Mouse (Mus musculus) spleen, postnatal 14 days (tissue): Measurements from ENCODE around the gene Kif22.

Experiments used
- DNase-seq, 2 experiments: peaks; one replicate each; pipeline ENCODE4 v3.0.0; 2021 to 2022; ENCODE audit warnings: low spot score in 2 of 2

The Kif22 gene

DNA sequence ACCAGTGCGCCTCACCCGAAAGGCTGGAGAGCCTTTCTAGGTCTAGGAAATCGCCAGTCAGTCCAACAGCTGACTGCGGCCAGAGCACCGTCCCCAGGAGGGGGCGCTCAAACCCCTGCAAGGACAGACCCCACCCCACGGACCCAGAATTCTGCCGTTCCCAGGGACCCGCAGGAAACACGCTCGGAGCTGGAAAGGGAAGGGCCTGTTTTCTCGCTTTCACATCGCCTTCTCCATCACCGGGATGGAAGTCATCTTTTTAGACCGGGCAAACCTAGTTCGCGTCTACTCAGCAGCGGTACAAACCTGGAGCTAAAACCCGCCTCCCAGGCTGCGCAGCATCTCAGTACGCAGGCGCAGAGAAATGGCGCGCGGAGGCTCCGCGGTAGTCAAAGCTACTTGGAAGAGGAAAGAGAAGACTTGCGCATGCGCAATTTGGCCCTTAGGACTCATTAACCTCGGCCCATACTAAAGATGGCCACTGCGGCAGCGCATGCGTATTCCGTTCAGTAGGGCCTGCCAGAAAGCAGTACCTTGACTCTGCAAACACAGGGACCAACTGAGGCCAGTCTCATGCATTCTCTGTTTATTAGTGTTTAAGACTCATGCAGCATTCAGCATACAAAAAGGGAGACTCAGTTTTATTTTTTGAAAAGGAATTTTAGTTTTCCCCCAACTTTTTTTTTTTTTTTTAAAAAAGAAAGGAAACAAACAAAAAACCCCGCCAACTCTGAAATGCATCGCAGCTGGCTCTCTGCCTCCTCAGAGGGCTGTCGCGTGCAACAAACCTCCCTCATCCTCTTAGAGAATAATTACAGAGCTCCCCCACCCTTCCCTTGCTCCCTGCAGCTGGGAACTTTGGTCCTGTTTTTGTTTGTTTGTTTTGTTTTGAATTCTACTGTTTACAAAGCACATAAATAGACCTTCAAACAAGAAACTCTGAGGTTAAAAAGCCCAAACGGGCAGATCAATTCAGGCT lies 25.0 kb downstream of the Kif22 start, which contains the start of gene Pagr1a:
Pagr1a (minus strand) TSS at position 382 of the 979 bp plus-strand sequence.
- DNase-seq: peak; percentile 95 to 96

DNA sequence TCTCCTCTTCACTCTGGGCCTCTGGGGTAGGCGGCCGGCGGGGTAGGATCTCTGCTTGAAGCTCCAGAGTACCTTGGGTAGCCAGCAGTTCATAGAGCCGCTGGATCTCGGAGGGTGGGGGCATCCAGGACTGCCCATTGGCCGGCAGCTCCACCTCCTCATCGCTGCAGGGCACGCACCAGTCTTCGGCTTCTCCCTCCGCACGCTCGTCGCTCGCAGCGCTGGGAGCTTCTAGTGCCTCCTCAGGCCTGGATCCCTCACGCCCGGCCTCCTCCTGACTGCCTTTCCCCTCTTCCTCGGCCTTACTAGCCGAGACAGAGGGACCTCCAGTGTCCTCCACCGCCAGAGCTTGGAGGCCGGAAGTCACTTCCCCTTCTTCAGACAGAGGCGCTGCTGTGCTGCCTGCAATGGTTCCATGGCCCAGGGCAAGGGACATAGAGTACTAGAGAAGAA lies 25.8 kb downstream of the Kif22 start:
- no peak for DNase-seq

DNA sequence TGATC lies 26.0 kb downstream of the Kif22 start, which contains the start of gene Pagr1b:
Pagr1b (minus strand) TSS at position 4 of the 5 bp plus-strand sequence.
- DNase-seq: no peak

DNA sequence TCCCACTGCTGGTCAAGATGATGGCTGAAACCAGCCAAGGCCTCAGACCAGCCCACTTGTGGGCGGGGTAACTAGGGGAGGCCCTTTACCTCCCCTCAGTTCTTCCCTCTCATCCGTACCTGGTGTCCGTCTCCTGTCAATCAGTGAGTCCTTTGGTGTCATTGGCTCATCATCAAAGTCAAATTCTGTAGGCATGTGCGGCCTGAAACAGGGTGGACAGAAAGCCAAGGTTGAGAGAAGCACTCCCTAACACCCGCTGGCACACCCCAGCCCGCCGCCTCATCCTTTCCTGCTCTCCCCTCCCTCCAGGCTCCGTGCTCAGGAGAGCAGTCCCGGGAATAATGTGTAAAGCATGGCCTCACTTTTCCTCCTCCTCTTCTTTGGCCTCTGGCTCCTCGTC lies 26.2 kb downstream of the Kif22 start:
- no peak for DNase-seq

DNA sequence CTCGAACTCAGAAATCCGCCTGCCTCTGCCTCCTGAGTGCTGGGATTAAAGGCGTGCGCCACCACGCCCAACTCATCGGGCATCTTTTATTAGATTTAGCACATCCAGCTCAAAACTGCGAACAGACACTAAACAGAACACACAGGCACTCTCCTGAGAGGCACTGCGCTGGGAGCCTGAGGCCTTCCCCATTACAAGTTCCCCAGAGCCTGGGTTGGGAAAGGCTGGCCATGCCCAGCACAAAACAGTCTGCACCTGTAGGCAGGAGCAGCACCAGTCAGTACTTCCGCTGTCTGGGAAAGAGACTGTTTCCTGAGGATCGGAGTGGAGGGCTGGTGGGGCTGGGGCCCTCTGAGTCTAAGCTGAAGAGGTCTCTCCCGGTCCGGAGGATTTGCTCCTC lies 27.3 kb downstream of the Kif22 start:
- DNase-seq: no peak

DNA sequence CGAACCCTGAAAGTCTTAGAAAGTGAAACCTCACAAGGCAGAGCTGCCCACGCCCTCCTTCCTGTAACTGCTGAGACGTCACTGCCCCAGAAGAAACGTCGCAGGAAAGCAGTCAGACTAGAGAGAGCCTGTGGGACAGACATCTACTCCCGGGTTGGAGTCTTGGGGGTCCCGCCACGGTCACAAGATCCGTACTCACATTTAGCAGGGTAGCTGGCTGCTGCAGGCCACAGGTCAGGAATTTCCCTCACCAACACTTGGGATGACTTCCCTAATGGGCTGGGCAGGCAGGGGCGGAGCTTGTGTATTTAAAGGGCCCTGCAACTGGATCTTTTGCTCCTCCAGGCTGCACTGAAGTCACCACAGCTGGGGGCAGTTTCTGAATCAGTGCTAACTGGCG lies 28.0 kb downstream of the Kif22 start, which contains the start of gene Mvp:
Mvp (minus strand) TSS at position 302 of the 400 bp plus-strand sequence.
- DNase-seq: peak in 1 of 2 experiments; percentile 48

DNA sequence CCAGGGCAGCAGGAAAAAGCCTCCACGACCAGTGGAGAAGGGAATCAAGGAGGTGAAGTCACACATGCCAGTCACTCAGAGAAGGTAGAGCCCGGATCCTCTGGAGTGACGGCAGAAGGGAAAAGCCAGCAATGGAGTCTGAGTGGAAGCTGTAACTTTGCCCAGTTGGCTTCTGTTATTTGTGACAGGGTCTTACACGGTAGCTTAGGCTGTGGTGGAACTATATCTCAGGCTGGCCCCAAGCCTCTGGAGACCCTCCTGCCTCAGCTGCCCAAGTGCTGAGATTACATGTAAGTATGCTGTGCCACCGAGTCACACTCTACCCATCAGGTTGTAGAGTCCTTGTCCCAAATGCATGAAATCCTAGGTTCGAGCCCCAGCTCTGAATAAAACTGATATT lies 28.9 kb downstream of the Kif22 start:
- DNase-seq: no peak

DNA sequence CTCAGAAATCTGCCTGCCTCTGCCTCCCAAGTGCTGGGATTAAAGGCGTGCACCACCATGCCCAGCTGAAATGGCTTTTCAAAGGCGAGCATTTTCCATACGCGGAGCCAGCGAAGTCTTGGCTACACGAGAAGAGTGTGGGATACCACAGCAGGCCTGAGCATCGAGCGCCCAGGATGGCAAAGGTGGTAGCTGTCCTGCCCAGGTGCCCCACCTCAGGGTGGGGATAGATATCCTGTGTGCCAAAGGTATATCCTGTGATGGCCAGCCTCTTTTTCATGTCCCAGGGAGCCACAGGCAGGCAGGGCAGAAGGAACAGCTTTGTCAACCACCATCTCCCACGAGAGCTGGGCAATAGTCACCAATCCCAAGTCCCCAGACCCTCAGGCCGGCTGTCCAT lies 29.4 kb downstream of the Kif22 start:
- no peak for DNase-seq

DNA sequence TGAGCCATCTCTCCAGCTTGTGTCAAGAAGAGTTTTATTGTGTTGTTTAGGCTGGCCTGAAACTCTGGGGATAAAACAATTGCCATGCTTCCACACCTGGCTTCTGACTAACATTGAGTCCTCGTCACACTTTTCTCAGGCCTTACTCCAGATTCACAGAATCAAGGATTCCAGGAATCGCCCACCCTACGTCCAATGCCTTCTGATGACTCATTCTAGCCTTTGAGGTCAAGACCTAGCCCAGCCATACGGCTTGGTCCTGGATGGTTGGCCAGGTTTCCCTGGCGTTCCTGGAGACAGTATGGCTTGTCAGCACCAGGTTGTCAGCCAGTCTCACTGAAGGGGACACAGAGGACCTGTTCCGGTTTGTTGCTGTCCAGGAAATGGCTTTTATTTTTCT lies 29.9 kb downstream of the Kif22 start:
- no peak for DNase-seq

DNA sequence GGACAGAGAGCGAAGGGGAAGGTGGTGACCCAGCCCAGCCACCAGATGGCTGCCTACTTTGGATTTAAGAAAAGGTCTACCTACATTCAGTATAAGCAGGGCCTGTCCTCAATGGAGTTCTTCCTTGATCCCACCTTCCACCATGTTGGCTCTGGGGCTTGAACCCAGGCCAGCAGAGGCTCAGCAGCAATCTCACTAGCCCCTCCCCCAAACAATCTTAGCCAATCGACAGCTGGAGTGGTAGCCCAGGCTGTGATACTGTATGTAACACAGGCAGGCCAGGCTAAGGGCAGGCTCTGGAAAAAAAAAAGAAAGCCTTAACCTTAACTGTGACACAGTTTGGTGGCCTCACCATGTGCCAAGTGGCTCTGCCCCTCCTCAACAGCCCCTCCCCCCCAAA lies 30.6 kb downstream of the Kif22 start:
- DNase-seq: no peak

DNA sequence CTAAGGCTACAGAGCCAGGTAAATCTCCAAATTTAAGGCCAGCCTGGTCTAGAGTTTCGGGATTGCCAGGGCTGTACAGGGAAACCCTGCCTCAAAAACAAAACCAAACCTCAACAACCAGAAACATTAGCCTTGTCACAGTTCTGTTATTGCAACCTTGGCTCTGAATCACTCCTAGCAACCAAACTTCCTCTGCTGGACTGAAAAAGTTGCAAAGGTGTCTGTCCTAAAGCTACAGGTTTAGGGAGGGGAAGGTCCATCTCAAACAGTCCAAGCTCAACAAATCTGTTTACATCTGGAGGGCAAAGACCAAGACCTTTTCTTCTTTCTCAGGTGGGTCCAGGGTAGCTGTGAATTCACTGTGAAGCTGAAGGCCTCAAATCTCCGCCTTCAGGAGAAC lies 31.2 kb downstream of the Kif22 start:
- no peak for DNase-seq

DNA sequence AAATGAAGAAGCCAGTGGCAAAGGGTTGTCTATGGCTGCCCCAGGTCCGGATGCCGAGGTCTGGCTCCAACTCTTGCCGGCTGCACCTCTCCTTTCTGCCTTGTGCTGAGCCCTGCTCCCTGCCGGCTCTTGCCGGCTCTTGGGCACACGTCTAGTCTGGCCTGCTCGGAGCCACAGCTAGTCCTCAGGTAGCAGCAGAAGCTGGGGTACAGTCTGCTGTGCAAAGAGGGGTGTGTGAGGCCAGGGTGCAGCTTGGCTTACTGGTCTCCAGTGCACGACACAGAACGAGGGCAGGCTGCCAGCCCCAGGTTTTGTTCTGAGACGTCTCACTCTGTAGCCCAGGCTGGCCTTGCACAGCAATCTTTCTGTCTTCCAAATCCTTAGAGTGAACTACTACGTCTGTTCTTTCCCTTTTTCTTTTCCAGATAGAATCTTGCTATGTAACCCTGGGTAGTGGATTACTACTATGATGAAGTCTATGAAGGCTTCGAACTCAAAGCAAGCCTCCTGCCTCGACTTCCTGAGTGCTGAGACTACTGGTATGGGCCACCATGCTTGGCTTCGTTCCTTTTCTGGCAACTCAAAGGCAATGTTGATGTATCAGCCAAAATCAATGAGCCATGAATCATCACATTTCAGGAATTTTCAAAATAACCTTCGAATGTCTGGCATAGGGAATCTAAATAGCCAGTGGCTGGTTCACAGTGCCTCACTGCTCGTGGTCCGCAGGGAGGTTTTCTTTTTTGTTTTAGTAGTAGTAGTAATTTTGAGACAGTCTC lies 32.8 kb downstream of the Kif22 start:
- no peak for DNase-seq

DNA sequence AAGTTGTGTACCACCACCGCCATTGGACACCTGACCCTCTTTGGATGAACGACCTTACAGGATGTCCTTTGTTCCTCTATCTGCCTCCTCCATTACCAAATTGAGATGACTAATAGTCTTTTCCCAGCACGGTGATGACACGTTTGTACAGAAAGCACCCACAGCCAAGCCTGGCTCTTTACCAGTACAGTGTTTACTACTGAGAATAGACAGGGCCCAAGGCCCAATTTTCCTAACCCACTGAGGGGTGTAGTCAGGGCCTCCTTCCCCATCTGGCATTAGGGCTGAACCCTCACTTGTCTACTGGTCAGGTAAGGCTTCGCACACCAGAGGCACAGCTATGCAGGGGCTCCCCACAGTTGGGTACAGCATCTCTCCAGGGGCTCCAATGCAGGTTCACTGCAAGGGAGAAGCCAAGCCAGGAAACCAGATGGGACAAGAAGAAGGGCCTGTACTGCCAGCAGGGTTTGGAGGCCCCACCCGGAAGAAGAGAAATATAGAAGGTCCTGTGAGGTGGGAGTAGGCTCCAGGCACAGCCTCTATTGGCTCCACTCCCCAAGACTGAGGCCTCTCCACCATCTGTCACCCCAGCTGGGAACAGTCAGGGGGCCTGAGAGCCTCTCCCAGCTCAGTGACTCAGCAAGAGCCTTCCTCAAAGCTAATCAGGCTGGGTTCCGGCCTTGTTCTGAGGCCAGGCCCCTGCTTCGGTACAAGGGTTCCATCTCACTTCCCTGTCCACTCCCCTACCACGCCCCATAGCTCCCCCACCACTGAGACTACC lies 33.8 kb downstream of the Kif22 start:
- DNase-seq: peak in 1 of 2 experiments; percentile 41

DNA sequence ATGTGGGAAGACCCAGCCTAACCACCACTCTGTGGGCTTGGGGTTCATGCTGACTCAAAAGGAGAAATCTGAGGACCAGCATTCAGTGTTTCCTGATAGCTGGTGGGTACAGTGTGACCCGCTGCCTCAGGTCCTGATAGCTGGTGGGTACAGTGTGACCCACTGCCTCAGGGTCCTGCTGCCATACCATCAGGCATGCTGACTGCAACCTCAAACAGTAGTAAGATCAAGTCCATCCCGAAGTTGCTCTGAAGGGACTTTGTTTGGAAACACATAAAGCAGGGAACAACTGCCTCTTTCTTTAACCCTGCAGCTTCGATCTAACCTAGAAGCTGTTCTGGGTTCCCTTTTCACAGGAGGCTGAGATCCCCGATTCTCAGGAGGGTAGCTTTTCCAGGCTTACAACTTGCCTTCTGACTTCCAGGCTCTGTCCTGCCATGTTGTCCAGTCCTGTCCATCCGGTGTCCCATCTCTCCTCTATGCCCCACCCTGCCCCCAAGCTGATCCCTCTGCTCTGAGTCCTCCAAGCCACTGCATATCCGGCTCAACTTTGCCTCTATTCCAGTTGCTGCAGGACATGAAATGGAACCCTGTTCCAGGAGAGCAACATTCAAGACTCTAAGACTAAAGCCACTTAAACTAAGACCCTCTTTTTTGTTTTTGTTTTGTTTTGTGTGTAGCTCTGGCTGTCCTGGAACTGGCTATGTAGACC lies 34.8 kb downstream of the Kif22 start:
- DNase-seq: no peak

DNA sequence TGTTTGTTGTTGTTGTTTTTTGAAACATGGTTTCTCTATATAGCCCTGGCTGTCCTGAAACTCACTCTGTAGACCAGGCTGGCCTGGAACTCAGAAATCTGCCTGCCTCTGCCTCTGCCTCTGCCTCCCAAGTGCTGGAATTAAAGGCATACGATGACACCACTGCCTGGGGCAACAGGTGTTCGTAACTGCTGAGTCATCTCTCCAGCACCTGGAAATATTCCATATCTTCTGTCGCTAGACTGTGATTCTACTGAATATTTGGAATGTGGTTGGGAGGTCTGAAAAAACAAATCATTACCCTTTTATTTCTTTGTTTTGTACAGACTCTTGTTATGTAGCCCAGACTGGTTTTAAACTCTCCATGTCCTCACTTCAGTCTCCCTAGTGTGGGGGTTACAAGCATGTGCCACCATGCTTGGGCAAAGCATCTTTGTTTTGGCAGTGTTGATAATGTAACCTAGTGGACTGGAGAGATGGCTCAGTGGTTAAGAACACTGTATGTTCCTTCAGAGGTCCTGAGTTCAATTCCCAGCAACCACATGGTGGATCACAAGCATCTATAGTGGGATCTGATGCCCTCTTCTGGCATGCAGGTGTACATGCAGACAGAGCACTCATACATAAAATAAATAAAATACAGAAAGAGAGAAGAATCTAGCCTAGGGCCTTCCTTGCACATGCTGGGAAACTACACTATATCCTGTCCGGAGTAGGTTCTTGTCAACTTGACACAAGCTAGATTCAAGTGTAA lies 38.0 kb downstream of the Kif22 start:
- DNase-seq: no peak

DNA sequence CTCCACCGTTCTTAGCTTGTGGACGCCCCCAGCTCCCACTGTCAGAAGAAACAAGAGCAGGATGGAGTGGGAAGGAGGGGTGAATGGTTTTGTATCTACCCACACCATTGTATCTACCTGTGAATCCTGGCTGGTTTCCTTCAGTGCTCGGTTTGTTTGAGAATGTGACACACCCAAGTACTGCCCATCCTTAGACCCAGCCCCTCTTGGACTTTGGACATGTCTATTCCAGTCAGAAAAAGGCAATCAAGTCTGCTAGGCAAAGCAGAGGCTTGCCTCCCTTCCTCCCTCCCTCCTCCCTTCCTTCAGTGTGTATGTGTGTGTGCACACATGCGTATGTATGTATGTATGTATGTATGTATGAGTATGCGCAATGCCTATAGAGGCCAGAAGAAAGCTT lies 38.7 kb downstream of the Kif22 start:
- no peak for DNase-seq

DNA sequence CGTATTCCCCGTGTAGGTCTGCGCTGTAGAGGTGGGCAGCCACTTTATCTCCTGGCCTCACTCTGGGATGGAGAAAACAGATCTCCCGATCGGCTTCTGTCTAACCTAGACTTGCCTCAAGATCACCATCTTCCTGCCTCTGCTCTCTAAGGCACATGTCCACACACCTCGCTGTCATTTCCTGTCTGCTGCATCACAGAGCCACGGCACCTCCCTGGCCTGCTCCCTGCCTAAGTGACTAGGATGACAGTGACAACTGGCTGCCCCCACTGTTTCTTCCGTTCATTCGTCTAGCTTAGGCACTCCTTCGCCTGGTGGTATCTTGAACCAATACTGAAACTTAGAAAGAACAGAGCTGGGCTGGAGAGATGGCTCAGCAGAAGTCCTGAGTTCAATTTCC lies 42.7 kb downstream of the Kif22 start:
- no peak for DNase-seq

DNA sequence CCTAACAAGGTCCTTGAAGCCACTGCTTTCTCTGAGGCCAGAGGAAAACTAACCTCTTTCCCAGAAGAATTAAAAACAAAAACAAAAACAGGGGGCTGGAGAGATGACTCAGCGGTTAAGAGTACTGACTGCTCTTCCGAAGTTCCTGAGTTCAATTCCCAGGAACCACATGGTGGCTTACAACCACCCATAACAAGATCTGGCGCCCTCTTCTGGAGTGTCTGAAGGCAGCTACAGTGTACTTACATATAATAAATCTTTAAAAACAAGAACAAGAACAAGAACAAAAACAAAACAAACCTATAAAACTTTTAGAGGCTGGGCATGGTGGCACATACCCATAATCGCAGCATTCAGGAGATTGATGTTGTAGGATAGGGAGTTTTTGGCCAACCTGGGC lies 45.8 kb downstream of the Kif22 start:
- DNase-seq: no peak

DNA sequence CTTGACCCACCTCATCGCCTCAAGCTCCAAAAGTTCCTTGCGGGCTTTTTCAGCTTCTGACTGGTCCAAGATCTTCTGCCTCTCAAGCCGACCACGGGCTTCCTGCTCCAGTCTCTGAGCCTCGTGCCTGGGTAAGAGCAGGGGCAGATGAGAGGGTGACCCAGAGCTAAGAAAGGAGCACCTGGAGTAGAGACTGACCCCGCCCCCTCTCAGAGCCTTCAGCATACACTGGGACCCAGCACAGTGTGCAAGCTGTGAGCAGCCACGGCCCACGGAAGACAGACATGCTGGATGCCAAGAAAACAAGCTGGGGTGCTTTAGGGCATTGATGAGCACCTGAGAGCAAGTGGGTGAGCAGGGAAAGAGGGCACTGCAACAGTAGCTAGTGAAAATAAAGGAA lies 53.5 kb downstream of the Kif22 start:
- DNase-seq: no peak

DNA sequence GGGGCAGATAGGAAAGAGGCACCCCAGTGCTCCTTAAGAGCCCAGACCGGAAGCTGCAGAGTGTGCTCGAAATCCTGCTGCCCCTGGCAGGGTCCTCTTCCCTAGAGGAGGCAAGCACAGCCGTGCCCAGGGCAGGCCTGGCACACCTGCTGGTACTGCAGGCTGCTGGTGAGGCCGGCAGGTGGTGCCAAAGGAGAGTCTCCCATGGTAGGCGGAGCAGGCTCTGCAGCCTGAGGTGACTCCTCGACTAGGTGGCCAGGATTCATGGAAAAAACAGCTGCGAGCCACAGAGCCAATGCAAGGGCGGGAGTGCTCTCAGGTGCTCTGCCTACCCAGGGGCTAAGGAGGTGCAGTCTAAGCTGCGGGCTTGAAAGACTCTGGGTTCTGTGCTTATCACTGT lies 56.0 kb downstream of the Kif22 start:
- DNase-seq: peak in 1 of 2 experiments; percentile 15
